Mouse (Mus musculus): ENCODE results near the gene Dync1h1. TPM values are rescaled to one million over a fixed set of nuclear protein-coding genes. Genes with fewer than 3 reads are reported as not detected.
A peak's percentile ranks its signal among the peaks of the same experiment; 100 is the strongest.

Dync1h1 gene
- polyA plus RNA-seq, 1 experiment from 2014 or later: 45.7 TPM

- H3K9ac ChIP-seq: no peak overlapping the region
- H3K4me3 ChIP-seq (replicated peaks): peak overlapping the region; percentile 41
- 0 out of 2 replicates have a peak, but pooled peaks have one; percentile 51 for ATAC-seq (ENCODE audit: insufficient number of reproducible peaks, low FRiP score, low TSS enrichment, low read depth)
- H3K27me3 ChIP-seq: no peaks in the 10 kb centered on the region
- H3K9me3 ChIP-seq (replicated peaks): no peaks in the 10 kb centered on the region
- peak overlapping the region; percentile 39; the same call in 1 of the 2 replicates for H3K27ac ChIP-seq (replicated peaks)
- H3K4me2 ChIP-seq (replicated peaks): peak overlapping the region; percentile 64
- under 1% methylated on average over 27 of the region's 27 CpGs for WGBS
- peaks cover 25% of the 10 kb centered on the region for H3K4me1 ChIP-seq
- no peaks in the 10 kb centered on the region for H3K36me3 ChIP-seq
Observed at GRCm38 (mm10) chr12:110706337-110707231, 105.3 kb downstream of the Dync1h1 start.

GRCm38 (mm10) chr12:110707451-110707850 is 106.2 kb downstream of the Dync1h1 start:
- Histone ChIP-seq H3K4me3 (replicated peaks) (no peak overlapping the region), H3K27me3 (no peaks in the 10 kb centered on the region), H3K36me3 (no peaks in the 10 kb centered on the region), H3K4me2 (replicated peaks) (no peak overlapping the region), H3K4me1 (peaks cover 25% of the 10 kb centered on the region), H3K9me3 (replicated peaks) (no peaks in the 10 kb centered on the region), H3K9ac (no peak overlapping the region), H3K27ac (replicated peaks) (no peak overlapping the region)
- WGBS: 78% methylated on average over 7 of the region's 7 CpGs
- no peak for ATAC-seq (ENCODE audit: insufficient number of reproducible peaks, low FRiP score, low TSS enrichment, low read depth)

DNA sequence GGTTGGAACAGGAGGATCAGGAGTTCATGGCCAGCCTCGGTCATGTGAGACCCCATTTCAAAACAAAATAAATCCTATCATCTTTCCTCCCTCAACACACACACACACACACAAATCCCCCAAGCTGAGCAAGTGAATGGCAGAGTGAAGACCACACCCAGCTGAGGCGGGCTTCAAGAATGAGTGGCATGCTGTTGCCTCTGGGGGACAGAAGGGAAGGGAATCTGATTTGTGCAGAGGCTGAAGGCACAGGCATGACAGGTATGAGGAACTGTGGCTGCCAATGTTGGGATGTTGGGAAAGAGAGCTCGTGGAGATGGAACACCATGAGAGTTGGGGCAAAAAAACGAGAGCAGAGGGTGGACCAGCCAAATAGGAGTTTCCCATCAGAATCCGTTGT is 110.0 kb downstream of the Dync1h1 start:
- Histone ChIP-seq H3K4me3 (replicated peaks) (no peak overlapping the region), H3K9ac (no peak overlapping the region), H3K4me2 (replicated peaks) (no peak overlapping the region), H3K9me3 (replicated peaks) (no peaks in the 10 kb centered on the region), H3K4me1 (peaks cover 9% of the 10 kb centered on the region), H3K27ac (replicated peaks) (no peak overlapping the region), H3K36me3 (no peaks in the 10 kb centered on the region), H3K27me3 (no peaks in the 10 kb centered on the region)
- no peak for ATAC-seq (ENCODE audit: insufficient number of reproducible peaks, low FRiP score, low TSS enrichment, low read depth)
- 56% methylated on average over 5 of the region's 5 CpGs for WGBS

- H3K27me3 ChIP-seq: no peaks in the 10 kb centered on the region
- H3K9me3 ChIP-seq (replicated peaks): no peaks in the 10 kb centered on the region
- H3K9ac ChIP-seq: no peak overlapping the region
- H3K4me3 ChIP-seq (replicated peaks): no peak overlapping the region
- H3K4me1 ChIP-seq: no peaks in the 10 kb centered on the region
- H3K27ac ChIP-seq (replicated peaks): no peak overlapping the region
- ATAC-seq (ENCODE audit: insufficient number of reproducible peaks, low FRiP score, low TSS enrichment, low read depth): no peak
- no peaks in the 10 kb centered on the region for H3K36me3 ChIP-seq
- WGBS: 94% methylated on average over 6 of the region's 6 CpGs
- H3K4me2 ChIP-seq (replicated peaks): no peak overlapping the region
Observed at GRCm38 (mm10) chr12:110713784-110714183, 112.5 kb downstream of the Dync1h1 start.

DNA sequence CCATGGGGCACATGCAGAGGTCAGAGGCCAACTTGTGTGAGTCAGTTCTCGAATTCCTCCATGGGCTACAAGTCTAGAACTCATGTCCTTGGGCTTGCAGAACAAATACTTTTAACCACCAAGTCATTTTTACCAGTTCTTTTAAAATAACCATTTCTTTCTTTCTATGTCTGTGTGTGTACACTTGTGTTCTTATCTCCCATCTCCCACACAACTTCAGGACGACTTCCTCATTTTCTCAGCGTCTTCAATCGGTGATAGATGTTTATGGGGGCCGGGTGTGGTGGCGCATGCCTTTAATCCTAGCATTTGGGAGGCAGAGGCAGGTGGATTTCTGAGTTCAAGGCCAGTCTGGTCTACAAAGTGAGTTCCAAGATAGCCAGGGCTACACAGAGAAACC is 113.0 kb downstream of the Dync1h1 start:
- Histone ChIP-seq H3K9ac (no peak overlapping the region), H3K4me2 (replicated peaks) (no peak overlapping the region), H3K4me3 (replicated peaks) (no peak overlapping the region), H3K4me1 (no peaks in the 10 kb centered on the region), H3K9me3 (replicated peaks) (no peaks in the 10 kb centered on the region), H3K36me3 (no peaks in the 10 kb centered on the region), H3K27me3 (no peaks in the 10 kb centered on the region), H3K27ac (replicated peaks) (no peak overlapping the region)
- WGBS: 89% methylated on average over 6 of the region's 6 CpGs
- no peak for ATAC-seq (ENCODE audit: insufficient number of reproducible peaks, low FRiP score, low TSS enrichment, low read depth)

GRCm38 (mm10) chr12:110716004-110716403 is 114.8 kb downstream of the Dync1h1 start:
- no peaks in the 10 kb centered on the region for H3K9me3 ChIP-seq (replicated peaks)
- H3K4me3 ChIP-seq (replicated peaks): no peak overlapping the region
- no peak for ATAC-seq (ENCODE audit: insufficient number of reproducible peaks, low FRiP score, low TSS enrichment, low read depth)
- H3K27me3 ChIP-seq: no peaks in the 10 kb centered on the region
- no peak overlapping the region for H3K9ac ChIP-seq
- no peak overlapping the region for H3K27ac ChIP-seq (replicated peaks)
- no peak overlapping the region for H3K4me2 ChIP-seq (replicated peaks)
- H3K4me1 ChIP-seq: no peaks in the 10 kb centered on the region
- H3K36me3 ChIP-seq: no peaks in the 10 kb centered on the region
- 10% methylated on average over 5 of the region's 5 CpGs for WGBS

Small RNA genes lying within 50 kb of the gene (microRNA-seq; reads per million reads assigned to microRNA genes)
- not detected for gene Gm27299 (ENCODE audit: borderline number of aligned reads)

Other genes with a start within 250 kb of the Dync1h1 start
- gene Ppp2r5c, start 154.3 kb upstream of the Dync1h1 start, polyA plus RNA-seq (2015; fragmentation: Nextera tagmentation; extraction: Ambion mirVana): 132 and 138 TPM in 2 replicates
- gene 1700001K19Rik, start 81.2 kb downstream of the Dync1h1 start, polyA plus RNA-seq (2015; fragmentation: Nextera tagmentation; extraction: Ambion mirVana): 0.24 and 0.35 TPM in 2 replicates
- gene Hsp90aa1, start 101.3 kb downstream of the Dync1h1 start, polyA plus RNA-seq (2015; fragmentation: Nextera tagmentation; extraction: Ambion mirVana): 889 and 978 TPM in 2 replicates
- gene Wdr20, start 136.5 kb downstream of the Dync1h1 start, polyA plus RNA-seq (2015; fragmentation: Nextera tagmentation; extraction: Ambion mirVana): 22.2 and 24.5 TPM in 2 replicates
- 7.3 and 9.6 TPM in 2 replicates for gene Mok, start 239.5 kb downstream of the Dync1h1 start, polyA plus RNA-seq (2015; fragmentation: Nextera tagmentation; extraction: Ambion mirVana)
- 7.8 and 8.0 TPM in 2 replicates for gene Zfp839, start 248.8 kb downstream of the Dync1h1 start, polyA plus RNA-seq (2015; fragmentation: Nextera tagmentation; extraction: Ambion mirVana)